Mouse (Mus musculus): ENCODE measurements around the gene Foxs1. TPM values are rescaled to one million over a fixed set of nuclear protein-coding genes. Genes with fewer than 3 reads are reported as not detected.

The Foxs1 gene
- total RNA-seq, 2 experiments from 2014 or later: 0.58 to 0.89 TPM

- DNase-seq (ENCODE audit: low spot score in 2 of 2): no peak
Observed at GRCm38 (mm10) chr2:152904127-152904643, 28.8 kb downstream of the Foxs1 start.

GRCm38 (mm10) chr2:152903586-152903985 is 29.4 kb downstream of the Foxs1 start:
- no peak for DNase-seq (ENCODE audit: low spot score in 2 of 2)

- no peak for DNase-seq (ENCODE audit: low spot score in 2 of 2)
Observed at GRCm38 (mm10) chr2:152902658-152903057, 30.4 kb downstream of the Foxs1 start.

DNA sequence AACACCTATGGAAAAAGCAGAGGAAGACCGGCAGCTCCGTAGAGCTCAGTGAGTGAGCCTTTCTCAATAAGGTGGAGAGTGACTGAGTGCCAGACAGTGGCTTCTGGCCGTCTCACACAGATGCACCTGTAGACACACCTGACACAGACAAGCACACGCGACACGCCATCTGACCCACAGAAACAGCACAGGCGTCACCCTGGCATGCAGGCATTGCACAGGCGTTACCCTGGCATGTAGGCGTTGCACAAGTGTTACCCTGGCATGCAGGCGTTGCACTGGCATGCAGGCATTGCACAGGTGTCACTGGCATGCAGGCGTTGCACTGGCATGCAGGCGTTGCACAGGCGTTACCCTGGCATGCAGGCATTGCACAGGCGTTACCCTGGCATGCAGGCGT is 31.7 kb downstream of the Foxs1 start:
- DNase-seq (ENCODE audit: low spot score in 2 of 2): no peak

- DNase-seq (ENCODE audit: low spot score in 2 of 2): no peak
Observed at GRCm38 (mm10) chr2:152899011-152899410, 34.0 kb downstream of the Foxs1 start.

DNA sequence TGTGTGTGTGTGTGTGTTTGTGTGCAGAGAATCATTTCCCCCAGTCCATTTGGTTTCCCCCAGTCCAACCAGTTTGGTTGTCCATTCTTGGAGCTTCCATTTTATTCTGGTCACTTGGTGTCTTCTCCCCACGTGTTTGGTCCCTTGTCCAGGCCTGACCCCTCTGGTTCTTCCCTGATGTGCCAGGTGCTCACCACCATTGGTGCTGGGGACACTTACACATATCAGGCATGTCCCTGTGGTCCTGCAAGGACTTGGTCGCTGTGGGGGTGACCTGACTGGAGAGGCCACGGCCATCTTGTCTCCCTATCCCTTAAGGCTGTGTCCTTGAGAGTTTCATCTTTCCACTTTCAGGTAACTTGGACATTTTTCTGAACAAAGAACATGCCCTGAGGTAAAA is 36.1 kb downstream of the Foxs1 start:
- no peak for DNase-seq (ENCODE audit: low spot score in 2 of 2)

GRCm38 (mm10) chr2:152895834-152896233 is 37.2 kb downstream of the Foxs1 start:
- DNase-seq (ENCODE audit: low spot score in 2 of 2): no peak

- no peak for DNase-seq (ENCODE audit: low spot score in 2 of 2)
Observed at GRCm38 (mm10) chr2:152888774-152889173, 44.2 kb downstream of the Foxs1 start.

DNA sequence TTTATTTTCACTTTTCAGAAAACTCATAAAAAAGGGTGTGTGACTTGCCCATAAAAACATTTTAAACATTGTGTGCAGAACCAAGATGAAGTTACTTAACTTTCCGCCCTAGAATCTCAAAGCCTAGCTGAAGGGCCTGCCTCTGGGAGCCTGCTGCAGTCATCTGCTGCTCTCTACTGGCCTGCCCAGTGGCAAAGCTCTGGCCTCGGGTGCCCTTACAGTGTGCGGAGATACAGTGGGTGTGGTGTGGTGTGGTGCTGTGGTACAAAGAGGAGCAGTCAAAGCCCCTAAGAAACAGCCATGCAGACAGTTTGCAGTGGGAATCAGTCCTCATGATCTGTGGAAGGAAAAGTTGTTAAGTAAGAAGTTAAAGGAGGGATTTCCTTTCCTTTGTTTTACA is 45.8 kb downstream of the Foxs1 start:
- DNase-seq (ENCODE audit: low spot score in 2 of 2): no peak

DNA sequence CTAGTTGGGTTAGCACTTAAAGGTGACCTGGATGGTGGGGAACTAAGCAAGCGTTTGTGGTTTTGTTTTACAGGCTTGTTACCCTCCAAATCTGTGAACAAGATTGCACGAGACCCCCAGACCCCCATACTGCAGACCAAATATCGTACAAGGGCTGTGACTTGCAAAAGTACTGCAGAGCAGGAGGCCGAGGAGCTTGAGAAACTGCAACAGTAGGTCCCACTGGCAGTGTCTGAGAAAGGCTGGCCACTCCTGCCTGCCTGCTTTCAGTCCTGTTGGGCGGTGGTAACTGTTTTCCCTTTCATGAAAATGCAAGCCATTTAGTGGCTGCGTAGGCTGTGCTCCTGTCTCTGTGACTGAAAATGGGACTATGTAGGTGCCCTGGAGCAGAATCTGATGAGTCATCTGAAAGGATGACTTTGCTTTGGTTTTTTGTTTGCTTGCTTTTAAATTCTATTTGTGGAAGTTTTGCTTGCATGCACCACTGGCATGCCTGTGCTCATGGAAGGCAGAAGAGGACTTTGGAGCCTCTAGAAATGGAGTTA is 48.8 kb downstream of the Foxs1 start:
- DNase-seq (ENCODE audit: low spot score in 2 of 2): peak in 1 of 2 experiments; percentile 70

Other genes with a start within 250 kb of the Foxs1 start
- gene Mcts2, start 246.2 kb downstream of the Foxs1 start, total RNA-seq (2021): 10 to 100 TPM; 18.3 to 19.2 TPM
- gene Id1, start 197.0 kb downstream of the Foxs1 start, total RNA-seq (2021): 10 to 100 TPM; 19.5 to 22.3 TPM
- gene Cox4i2, start 179.0 kb downstream of the Foxs1 start, total RNA-seq (2021): 1 to 10 TPM; 1.1 to 2.3 TPM
- gene Bcl2l1, start 101.5 kb downstream of the Foxs1 start, total RNA-seq (2021): 100 to 1,000 TPM; 134 to 146 TPM
- 1 to 10 TPM; 1.6 to 1.9 TPM for gene Tpx2, start 85.2 kb downstream of the Foxs1 start, total RNA-seq (2021)
- not detected for gene Mylk2, start 21.9 kb downstream of the Foxs1 start, total RNA-seq (2021)
- 10 to 100 TPM in 1 of 2 experiments, 1 to 10 TPM in 1; 10.0 to 10.8 TPM for gene Dusp15, start 18.5 kb upstream of the Foxs1 start, total RNA-seq (2021)
- 1 to 10 TPM in 1 of 2 experiments, under 1 TPM in 1; 0.94 to 1.3 TPM for gene Ttll9, start 29.3 kb upstream of the Foxs1 start, total RNA-seq (2021)
- 10 to 100 TPM; 40.5 to 42.9 TPM for gene Pdrg1, start 82.2 kb upstream of the Foxs1 start, total RNA-seq (2021)
- 1 to 10 TPM; 1.4 to 2.5 TPM for gene Xkr7, start 98.6 kb upstream of the Foxs1 start, total RNA-seq (2021)
- 1 to 10 TPM; 2.2 to 3.1 TPM for gene Ccm2l, start 132.7 kb upstream of the Foxs1 start, total RNA-seq (2021)
- 1 to 10 TPM; 1.5 to 2.0 TPM for gene Hck, start 175.3 kb upstream of the Foxs1 start, total RNA-seq (2021)
- 10 to 100 TPM; 83.4 to 93.9 TPM for gene Tm9sf4, start 228.1 kb upstream of the Foxs1 start, total RNA-seq (2021)

All from layer of hippocampus, adult 18-20 months (tissue).